Mouse (Mus musculus): ENCODE data around the gene Fam69b.

DNA sequence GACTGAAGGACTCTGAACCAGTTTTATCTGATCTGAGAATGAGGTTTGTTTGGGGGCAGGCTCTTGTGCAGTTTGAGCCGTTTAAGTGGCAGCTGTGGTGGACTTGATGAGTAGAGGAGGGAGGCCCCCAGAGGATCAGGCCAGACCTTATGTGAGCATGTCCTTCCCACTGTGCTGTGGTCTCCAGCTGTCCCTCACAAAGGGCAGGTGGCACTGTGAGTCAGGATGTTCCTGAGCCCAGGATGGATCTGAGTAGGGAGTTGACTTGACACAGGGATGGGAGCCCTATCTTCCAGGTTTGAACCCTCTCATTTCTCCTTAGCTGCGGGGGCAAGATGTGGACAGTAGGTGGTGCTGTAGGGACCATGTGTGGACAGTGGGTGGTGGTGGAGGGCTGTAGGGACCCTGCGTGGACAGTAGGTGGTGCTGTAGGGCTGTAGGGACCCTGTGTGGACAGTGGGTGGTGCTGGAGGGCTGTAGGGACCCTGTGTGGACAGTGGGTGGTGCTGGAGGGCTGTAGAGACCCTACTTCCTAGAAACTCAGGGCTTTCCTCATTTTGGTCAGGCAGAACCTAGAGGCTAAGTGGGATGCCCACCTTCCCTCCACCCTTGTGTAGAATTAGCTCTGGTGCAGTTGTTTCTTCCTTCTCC is 18.5 kb downstream of the Fam69b start:
- TF ChIP-seq EP300 (IDR thresholded peaks at IDR 0.05; ENCODE audit: low read depth): no peak
- TF ChIP-seq CTCF (IDR thresholded peaks at IDR 0.05; ENCODE audit: low read depth): peak; percentile 100
